Mouse (Mus musculus): Measurements from ENCODE around the gene Lsm14b. TPM values are rescaled to one million over a fixed set of nuclear protein-coding genes. Genes with fewer than 3 reads are reported as not detected.

Gene Lsm14b
- total RNA-seq, 2 experiments from 2014 or later: 46.2 to 48.3 TPM

GRCm38 (mm10) chr2:179989098-179989497, 35.7 kb upstream of the Lsm14b start:
- TF ChIP-seq CTCF (IDR thresholded peaks at IDR 0.05): no peak
- Histone ChIP-seq H3K27ac (no peak overlapping the region), H3K4me3 (no peak overlapping the region)
- DNase-seq: no peak
- intact Hi-C loops (cut with DNase I): no loop called here

GRCm38 (mm10) chr2:179993071-179993470, 31.7 kb upstream of the Lsm14b start:
- no peak for TF ChIP-seq CTCF (IDR thresholded peaks at IDR 0.05)
- no peak overlapping the region for H3K4me3 ChIP-seq
- intact Hi-C loops (cut with DNase I): no loop called here
- H3K27ac ChIP-seq: no peak overlapping the region
- no peak for DNase-seq

DNA sequence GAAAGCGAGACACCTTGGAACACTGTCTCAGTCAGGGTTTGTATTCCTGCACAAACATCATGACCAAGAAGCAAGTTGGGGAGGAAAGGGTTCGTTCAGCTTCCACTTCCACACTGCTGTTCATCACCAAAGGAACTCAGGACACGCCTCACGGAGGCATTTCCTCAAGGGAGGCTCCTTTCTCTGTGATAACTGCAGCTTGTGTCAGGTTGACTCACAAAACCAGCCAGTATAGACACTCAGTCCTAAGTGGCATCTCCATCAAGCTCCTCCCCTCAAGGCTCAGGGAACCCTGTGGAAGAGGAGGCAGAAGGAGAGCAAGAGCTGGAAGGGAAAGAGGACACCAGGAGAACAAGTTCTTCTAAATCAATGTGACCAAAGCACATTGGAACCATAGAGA, 26.4 kb upstream of the Lsm14b start:
- DNase-seq: no peak
- H3K4me3 ChIP-seq: no peak overlapping the region
- H3K27ac ChIP-seq: no peak overlapping the region
- no peak for TF ChIP-seq CTCF (IDR thresholded peaks at IDR 0.05)
- intact Hi-C loops (cut with DNase I): no loop called here

- no peak for TF ChIP-seq CTCF (IDR thresholded peaks at IDR 0.05)
Observed at GRCm38 (mm10) chr2:180001635-180002034, 23.2 kb upstream of the Lsm14b start.

DNA sequence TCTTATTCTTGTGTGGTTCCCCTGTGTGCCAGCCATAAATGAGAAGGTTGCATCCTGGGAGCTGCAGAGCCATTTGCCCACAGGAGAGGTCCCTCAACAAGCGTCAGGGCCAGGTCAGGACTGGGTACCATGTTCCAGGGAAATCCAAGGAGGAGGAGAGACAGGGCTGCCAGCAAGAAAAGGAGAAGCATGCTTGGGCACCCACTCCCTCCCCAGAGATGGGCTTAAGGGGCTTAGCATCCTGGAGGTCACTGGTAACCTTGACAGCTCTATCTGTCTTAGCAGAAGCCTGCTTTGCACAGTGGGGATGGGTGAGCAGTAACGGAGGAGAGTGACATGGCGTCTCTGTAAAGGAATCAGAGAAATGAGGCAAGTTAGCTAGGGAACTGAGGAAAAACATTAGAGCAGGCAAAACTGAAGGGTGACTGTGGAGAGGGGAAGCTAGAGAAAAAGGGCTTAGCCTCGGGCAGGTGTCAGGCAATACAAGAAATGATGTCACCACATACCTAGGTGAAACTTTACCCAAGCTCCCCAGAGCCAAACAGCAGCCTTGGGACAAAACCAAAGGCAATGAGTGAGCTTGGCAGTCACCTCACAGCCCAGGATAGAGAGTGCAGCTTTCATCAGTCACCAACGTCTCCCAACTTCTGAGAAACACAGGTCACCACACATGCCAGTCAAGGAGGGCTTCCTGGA, 19.0 kb upstream of the Lsm14b start:
- DNase-seq: peak; percentile 36
- intact Hi-C loops (cut with DNase I): no loop called here
- Histone ChIP-seq H3K27ac (peak overlapping the region; percentile 28; the same call in 1 of the 2 replicates), H3K4me3 (no peak overlapping the region)
- no peak for TF ChIP-seq CTCF (IDR thresholded peaks at IDR 0.05)

More at GRCm38 (mm10) chr2:180001635-180002034, 23.2 kb upstream of the Lsm14b start:
- H3K27ac ChIP-seq: no peak overlapping the region
- intact Hi-C loops (cut with DNase I): no loop called here
- H3K4me3 ChIP-seq: no peak overlapping the region
- no peak for DNase-seq

DNA sequence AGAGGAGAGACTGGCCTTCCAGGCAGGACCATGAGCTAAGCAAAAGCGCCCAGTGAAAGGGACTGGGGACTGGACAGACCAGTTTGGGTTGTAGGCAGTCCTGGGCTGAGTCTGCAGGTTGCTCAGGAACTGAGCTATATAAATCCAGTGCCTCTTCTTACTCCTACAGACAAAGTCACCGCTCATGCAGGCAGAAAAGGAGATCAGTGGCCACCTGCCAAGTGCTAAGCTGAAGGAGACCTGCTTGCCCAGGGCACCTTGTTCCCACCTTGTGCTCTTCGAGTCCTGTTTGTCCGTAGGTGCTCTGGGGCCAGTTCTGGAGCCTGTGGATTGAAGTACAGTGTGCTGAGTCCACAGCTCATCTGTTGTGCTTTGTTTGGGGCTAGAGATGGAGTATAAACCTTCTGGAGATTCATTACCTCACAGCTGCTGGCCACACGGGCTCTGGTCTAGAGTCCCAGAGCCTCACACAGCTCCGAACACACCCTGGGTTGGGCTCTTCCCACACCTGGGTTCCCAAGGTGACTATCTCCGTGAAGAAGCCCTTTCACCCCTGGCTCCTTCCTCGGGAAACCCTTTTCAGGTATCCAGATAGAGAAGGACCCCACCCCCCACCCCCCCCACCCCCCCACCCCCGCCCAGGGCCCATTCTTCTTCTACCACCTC, 18.3 kb upstream of the Lsm14b start:
- H3K4me3 ChIP-seq: no peak overlapping the region
- no peak for DNase-seq
- H3K27ac ChIP-seq: peak overlapping the region; percentile 12; the same call in 1 of the 2 replicates
- intact Hi-C loops (cut with DNase I): no loop called here
- TF ChIP-seq CTCF (IDR thresholded peaks at IDR 0.05): no peak

GRCm38 (mm10) chr2:180010686-180011085, 14.1 kb upstream of the Lsm14b start:
- DNase-seq: no peak
- intact Hi-C loops (cut with DNase I): no loop called here
- no peak overlapping the region for H3K27ac ChIP-seq
- no peak overlapping the region for H3K4me3 ChIP-seq
- TF ChIP-seq CTCF (IDR thresholded peaks at IDR 0.05): no peak

DNA sequence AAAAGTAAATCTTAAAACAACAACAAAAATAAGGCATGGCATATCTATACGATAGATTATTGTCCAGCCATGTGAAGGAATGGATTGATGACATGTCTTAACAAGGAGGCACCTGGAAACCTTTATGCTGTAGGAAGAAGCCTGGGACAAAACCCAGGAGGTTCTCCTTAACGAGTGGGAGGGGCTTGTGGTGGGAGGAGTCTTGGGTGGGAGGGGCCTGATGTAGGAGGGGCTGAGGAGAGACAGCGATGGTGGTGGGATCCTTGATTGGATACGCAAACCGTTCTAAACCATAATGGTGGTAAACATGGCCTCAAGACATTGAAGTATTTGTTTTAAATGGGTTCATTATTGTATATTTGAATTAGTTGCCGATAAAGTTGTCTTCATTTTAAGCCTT, 13.4 kb upstream of the Lsm14b start:
- DNase-seq: no peak
- Histone ChIP-seq H3K4me3 (no peak overlapping the region), H3K27ac (no peak overlapping the region)
- intact Hi-C loops (cut with DNase I): no loop called here
- TF ChIP-seq CTCF (IDR thresholded peaks at IDR 0.05): no peak

- TF ChIP-seq CTCF (IDR thresholded peaks at IDR 0.05): no peak
- Histone ChIP-seq H3K4me3 (no peak overlapping the region), H3K27ac (no peak overlapping the region)
- DNase-seq: no peak
- intact Hi-C loops (cut with DNase I): no loop called here
Observed at GRCm38 (mm10) chr2:180013686-180014085, 11.1 kb upstream of the Lsm14b start.

DNA sequence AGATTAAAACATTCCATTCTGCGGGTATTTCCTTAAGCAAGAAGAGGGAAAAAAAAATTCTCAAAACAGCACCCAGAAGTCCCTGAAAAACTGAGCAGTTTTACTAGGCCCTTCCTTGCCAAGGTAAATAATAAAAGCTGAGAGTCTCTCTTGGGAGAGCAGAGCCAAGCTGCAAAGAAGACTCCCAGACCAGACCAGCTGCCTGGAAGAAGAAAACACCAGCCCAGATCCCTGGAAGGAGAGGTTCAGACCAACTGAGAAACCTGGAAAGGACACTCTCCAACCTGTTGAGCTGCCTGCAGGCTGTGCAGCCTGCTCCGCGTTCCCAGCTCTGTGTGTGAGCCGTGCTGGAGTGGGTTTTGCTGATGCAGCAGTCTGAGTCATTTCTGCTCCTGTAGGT, 7.2 kb upstream of the Lsm14b start:
- Histone ChIP-seq H3K27ac (no peak overlapping the region), H3K4me3 (no peak overlapping the region)
- intact Hi-C loops (cut with DNase I): no loop called here
- DNase-seq: no peak
- TF ChIP-seq CTCF (IDR thresholded peaks at IDR 0.05): no peak

- no peak for TF ChIP-seq CTCF (IDR thresholded peaks at IDR 0.05)
- no peak for DNase-seq
- intact Hi-C loops (cut with DNase I): no loop called here
- no peak overlapping the region for H3K27ac ChIP-seq
- H3K4me3 ChIP-seq: no peak overlapping the region
Observed at GRCm38 (mm10) chr2:180018573-180018972, 6.2 kb upstream of the Lsm14b start.

GRCm38 (mm10) chr2:180020091-180020661, 4.6 kb upstream of the Lsm14b start:
- no peak for TF ChIP-seq CTCF (IDR thresholded peaks at IDR 0.05)
- intact Hi-C loops (cut with DNase I): loop anchor here (5.0 kb wide), 1 partner anchor 97 kb away; the partner anchor contains the start of gene Osbpl2
- no peak overlapping the region for H3K4me3 ChIP-seq
- DNase-seq: peak; percentile 64
- peak overlapping the region; percentile 82 for H3K27ac ChIP-seq

DNA sequence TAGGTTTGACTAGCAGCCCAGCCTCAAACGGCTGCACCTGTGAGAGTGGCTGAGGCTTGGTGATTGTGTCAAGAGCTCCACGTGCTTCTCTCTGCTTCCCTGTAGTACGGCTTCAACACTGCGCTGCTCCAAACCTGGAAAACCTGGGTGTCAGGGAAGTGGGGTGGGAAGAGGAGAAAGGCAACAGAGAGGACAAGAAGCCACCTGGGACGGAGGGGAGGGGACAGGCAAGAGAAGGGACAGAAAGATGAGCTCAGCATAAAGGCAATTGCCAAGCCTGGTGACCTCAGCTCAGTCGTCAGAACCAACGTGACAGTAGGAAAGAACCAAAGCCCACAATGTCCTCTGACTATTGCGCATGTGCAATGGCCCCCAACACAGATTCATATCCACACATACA, 3.9 kb upstream of the Lsm14b start:
- TF ChIP-seq CTCF (IDR thresholded peaks at IDR 0.05): no peak
- no peak for DNase-seq
- intact Hi-C loops (cut with DNase I): loop anchor here (5.0 kb wide), 1 partner anchor 96 kb away; the partner anchor contains the start of gene Osbpl2
- Histone ChIP-seq H3K27ac (peak overlapping the region; percentile 82), H3K4me3 (no peak overlapping the region)

Data from gastrocnemius, adult 2 months (tissue).